Mouse (Mus musculus): ENCODE measurements around the gene Bhlhe40.

The Bhlhe40 gene

DNA sequence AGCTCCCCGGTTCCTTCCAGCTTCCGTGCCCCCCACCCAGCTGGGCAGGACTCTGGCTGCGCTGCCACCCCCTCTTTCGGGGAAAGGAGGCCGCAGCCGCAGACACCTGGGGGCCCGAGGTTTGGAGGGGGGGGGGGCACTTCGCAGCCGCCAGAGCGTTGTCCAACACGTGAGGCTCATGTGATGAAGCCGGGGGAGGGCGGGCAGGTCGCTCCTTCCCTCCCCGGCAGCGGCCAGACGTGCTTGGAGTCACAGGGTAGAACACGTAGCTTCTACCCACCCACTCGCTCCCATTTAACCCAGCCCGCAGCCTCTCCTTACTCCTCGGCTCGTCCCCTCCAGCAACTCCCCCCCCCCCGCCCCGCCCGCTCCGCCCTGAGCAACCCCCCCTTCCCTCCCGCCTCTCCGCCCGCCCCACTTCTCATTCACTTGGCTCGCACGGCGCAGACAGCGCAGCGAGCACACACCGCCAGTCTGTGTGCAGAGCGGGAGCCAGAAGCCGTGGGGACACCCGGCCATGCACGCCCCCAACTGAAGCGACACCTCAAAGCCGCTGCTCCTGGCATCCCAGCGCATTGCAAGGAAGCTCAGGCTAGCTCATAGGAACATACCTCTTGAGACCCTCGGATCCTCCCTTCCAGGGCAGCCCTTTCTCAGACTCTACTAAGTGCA is at the start of gene Bhlhe40:
TSS of gene Bhlhe40 (plus strand) at position 424 of the 672 bp plus-strand sequence.
- in situ Hi-C loops (cut with MboI; ENCODE audit: unreplicated experiment in 2 of 2), result loop anchor here (5.0 to 25.0 kb wide), 2 partner anchors 42 to 123 kb away; no protein-coding TSS in a partner anchor

DNA sequence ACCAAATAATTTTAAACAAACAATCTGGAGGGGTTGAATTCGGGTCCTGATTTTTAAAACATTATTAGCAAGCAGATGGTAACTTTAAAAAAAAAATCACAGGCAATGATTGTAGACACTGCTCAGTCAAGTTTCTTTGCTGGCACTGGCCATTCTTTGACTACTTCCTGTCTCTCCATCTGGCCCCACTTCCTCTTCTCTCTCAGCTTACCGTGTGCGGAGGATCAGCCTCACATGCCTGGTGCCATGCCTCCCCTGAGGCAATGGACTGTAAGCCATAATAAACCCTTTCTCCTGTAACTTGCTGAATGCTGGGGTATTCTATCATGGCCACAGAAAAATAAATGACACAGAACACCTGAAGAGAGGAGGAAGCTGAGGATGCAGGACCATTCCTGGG is 48.8 kb upstream of the Bhlhe40 start:
- in situ Hi-C loops (cut with MboI; ENCODE audit: unreplicated experiment in 2 of 2), result no loop called here

DNA sequence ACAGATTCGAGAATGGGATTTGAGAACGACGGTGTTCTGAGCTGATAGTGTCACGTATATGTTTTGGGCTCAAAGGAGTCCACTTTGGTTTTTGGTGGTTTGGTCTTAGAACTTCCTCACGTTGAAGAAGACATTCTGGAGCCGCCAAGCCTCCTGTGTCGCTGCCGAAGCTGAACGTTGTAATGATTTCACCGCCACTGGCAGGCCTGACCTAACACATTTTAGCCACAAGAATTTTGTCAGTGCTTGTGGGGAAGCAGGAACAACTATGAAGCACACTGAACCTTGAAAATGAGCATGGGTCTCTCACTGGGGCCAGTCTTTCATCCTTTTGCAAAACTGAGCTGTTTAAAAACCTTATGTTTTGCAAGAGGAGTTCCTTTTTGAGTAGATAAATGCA is 42.4 kb upstream of the Bhlhe40 start:
- in situ Hi-C loops (cut with MboI; ENCODE audit: unreplicated experiment in 2 of 2), result no loop called here

DNA sequence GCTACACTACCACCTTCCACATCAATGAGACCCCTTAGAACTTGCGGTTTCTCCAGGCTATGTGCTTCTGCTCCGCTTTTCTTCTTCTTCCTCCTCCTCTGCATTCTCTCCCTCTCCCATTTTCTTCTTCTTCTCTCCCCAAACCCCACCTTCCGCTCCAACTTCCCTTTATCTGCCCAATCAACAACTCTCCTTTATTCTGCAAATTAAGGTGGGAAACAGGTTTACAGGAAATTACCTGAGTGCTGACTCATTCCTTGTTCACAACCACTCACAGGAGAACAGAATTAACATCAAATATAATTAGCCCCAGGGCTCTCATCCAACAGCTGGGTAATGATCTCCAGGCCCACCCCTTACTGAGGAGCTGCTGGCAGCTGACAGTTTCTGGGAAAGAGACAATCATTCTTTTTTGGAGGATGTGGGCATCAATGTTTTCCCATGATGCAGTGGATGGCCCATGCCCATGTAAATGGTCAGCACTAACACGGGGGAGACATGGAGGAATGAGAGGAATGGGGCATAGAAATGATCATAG is 37.3 kb upstream of the Bhlhe40 start:
- in situ Hi-C loops (cut with MboI; ENCODE audit: unreplicated experiment in 2 of 2), result no loop called here

DNA sequence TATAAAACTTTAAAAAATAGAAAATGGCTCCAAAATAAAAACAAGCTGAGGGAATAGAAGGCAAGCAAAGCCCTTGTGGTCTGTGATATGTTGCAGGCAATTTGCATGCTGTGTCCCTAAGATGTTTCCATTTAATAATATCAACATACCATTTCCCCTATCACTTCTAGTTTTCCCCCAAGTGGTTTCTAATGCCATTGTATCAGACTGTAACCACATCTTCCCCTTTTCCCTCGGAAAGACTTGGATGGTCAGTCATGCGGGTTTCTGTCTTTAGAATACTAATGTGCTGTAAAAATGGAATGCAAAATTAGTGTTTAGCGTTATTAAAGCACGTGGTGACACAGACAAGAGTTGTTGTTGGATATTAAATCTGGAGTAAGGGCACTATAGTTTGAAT is 35.5 kb upstream of the Bhlhe40 start:
- in situ Hi-C loops (cut with MboI; ENCODE audit: unreplicated experiment in 2 of 2), result no loop called here

DNA sequence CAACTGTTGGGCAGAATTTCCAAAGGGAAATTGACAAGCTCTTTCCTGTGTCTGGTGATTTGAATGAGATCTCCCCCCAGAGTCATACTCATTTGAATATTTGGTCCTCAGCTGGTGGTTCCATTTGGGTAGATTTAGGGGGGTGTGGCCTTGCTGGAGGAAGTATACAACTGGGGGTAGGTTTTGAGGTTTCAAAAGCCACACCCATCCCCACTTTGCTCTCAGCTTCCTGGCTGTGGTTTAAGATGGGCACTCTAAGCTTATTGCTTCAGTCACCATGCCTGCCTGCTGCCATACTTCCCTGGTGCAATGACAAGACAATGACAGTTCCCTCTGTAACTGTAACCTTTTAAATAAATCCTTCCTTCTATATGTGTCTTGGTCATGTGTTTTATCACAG is 29.7 kb upstream of the Bhlhe40 start:
- in situ Hi-C loops (cut with MboI; ENCODE audit: unreplicated experiment in 2 of 2), result no loop called here

DNA sequence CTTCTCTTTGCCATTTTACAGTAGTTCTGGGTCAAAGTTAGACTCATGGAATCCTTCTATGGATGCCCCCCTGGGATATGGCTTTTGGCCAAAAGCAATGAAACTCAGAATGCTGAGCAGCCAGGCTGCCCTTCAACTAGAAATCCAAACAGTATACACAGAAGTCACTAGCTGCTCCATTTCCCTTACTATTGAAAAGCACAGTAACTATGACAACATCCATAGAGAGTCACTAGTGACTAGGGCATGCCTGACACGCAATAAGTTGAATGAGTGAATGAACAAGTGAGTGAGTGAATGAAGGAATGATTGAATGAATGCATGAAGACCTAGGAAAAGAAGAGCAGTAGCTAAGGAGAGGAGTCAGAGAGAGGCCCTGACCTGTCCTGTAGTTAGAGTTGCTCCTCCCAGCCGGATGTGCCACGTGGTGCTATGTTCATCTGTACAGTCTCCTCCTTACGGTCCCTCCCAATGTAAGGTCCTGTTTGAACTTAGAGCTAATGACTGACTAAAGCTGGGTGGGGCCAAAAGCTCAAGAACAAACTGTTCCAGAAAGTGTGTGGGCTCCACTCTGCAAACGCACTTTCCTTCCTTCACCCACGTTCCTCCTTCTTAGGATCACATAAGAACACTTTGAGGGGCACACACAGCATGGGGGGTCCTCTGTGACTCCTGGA is 22.1 kb upstream of the Bhlhe40 start:
- in situ Hi-C loops (cut with MboI; ENCODE audit: unreplicated experiment in 2 of 2), result no loop called here

DNA sequence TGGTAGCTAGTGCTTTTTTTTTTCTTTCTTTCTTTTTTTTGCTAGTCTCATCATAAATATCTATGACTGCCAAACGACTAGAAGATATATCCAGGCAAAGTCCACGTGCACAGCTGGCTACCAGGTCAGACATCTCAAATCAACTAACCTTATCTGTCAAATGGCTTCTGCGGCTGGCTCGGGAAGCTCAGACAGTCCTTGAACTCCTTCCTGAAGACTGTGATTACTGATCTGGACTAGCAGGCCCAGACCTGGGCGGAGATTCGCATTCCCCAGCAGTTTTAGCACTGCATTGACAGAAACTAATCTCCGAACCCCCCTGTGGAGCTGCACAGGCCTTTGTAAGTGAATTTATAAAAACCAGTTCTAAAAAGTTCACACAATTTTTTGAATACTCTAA is 18.4 kb upstream of the Bhlhe40 start:
- in situ Hi-C loops (cut with MboI; ENCODE audit: unreplicated experiment in 2 of 2), result no loop called here

DNA sequence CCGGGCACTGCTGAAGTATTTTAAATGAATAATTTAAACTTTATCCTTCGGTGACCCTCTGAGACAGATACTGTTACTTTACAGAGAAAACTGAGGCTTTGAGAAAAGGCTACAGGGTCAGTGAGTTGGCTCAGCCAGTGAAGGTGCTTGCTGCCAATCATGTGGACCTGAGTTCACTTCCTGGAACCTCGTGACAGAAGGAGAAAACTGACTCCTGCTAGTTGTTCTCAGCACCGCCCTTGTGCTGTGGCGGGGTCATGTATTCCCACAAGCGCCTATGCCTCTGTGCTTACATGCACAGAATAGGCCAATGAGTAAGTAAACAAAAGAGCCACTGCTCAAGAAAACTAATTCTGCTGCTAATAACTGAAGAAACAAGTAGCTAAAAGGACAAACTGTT is 17.4 kb upstream of the Bhlhe40 start:
- in situ Hi-C loops (cut with MboI; ENCODE audit: unreplicated experiment in 2 of 2), result no loop called here

DNA sequence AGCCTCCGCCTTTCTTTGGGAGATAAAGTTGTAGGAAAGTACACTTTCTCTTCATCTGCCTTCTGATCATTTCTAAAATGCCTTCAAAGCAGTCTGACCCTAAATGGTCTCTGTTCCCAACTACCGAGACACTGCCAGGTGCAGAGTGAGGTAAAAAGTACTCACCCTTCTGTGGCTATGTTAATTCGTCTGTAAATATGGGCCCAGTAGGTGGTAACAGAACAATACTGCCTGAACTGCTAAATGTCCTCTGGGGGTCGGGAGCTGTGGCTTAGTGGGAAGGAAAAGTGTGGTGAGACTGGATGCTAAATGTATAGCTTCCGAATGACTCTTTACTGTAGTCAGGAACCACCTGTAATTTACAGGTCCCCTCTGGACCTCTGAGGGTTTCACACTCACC is 16.1 kb upstream of the Bhlhe40 start:
- in situ Hi-C loops (cut with MboI; ENCODE audit: unreplicated experiment in 2 of 2), result no loop called here

DNA sequence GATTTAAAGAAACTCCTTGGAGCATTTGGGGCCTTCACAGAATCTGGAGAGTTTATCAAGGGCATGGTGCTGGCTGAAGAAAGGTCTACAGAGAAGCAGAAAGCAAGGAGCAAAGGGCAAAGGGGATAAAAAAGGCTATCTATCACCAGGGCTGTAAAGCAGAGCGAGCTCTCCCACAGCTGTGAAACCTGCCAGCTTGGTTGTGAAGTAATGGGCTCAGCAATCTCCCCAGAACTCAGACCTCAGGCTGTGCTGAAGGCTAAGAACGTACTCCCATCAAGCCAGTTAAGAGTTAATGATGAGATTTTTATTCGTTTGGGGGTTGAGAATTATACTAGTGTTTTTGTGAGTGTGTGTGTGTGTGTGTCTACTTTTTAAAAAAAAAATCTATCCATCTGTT is 13.3 kb upstream of the Bhlhe40 start:
- in situ Hi-C loops (cut with MboI; ENCODE audit: unreplicated experiment in 2 of 2), result no loop called here

DNA sequence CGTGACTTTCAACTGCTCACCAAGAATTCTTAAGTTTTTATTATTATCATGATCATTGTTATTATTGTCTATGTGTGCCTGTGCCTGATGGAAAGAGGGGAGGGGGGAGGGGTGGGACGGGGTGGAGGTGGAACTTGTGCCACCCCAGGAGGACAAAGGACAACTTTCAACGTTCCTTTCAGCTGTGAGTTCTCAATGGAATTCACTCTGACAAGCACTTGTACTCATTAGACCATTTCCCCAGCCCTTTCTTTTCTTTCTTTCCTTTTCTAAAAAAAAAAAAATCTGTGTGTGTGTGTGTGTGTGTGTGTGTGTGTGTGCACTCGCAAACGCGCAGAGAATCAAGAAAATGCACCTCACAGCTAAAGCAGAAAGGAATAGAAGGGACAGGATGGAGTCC is 12.4 kb upstream of the Bhlhe40 start:
- in situ Hi-C loops (cut with MboI; ENCODE audit: unreplicated experiment in 2 of 2), result no loop called here

DNA sequence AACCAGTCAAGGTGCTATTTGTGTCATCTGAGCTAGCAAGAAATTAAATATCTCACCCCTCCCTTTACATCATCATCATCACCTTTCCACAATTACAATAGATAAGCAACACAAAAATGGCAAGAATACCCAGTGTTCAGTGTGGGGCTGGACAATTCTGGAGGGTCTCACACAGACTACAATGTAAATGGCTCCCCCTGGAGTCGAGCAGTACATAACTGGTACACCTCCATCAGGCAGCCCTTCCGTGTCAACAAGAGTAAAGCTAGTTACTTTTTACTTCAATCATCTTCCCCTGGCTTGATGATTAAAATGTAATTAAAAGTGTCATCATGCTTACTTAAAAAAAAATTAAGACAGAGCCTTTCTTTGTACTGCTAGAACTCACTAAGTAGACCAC is 4.6 kb upstream of the Bhlhe40 start:
- in situ Hi-C loops (cut with MboI; ENCODE audit: unreplicated experiment in 2 of 2), result loop anchor here in 1 of 2 experiments (25.0 kb wide), 1 partner anchor 119 kb away; no protein-coding TSS in a partner anchor

DNA sequence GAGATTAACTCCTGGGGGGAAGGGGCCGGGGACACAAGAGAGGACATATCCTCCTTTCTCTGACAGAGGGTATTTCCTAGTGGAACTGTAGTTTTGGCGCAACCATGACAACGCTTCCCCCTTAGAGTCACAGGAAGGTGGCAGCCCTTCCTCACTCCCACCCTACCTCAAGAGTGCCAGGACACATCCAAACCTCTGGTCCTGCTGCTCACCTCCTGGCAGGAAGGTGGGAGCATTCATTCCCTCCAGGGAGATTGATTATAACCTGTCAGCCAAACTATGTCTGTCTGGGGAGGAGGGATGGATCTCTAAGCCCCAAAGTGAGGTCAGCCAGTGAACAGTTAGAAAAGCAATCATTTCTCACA is 2.4 kb upstream of the Bhlhe40 start:
- in situ Hi-C loops (cut with MboI; ENCODE audit: unreplicated experiment in 2 of 2), result loop anchor here in 1 of 2 experiments (25.0 kb wide), 1 partner anchor 121 kb away; no protein-coding TSS in a partner anchor

DNA sequence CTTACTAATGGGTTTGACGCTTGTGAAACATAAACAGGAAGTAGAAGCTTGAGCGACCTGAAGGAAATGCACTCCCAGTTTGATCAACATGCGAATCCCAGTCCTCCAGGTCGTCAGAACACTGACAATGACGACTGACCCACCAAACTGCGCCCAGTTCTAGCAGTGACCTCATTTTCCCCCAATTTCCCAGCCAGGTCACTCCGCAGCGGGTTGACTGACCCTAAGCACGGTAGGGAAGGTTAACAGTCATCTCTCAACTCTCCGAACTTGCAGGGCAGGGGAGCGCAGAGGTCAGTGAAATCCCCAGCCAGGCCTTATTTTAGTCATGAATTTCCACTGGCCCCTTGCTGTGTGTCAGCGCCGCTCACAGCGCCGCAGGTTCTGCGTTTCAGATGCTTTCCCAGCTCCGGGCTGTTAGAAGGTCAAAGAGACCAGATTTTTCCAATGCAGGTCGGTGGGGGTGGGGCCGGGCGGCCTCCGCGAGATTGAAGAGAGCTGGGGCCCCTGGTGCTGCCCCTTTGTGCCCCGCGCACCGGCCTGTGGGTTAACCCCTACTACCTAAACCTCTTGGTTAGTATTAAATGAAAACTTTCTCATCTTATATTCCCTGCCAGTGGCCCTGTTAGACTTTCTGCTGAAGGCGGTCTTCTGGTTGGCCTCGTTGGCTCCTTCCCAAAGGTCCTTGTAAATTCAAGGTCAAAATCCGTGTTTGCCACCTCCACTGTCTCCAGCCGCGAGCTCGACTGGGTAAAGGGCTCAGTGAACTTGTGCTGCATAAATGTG is 1.8 kb upstream of the Bhlhe40 start:
- in situ Hi-C loops (cut with MboI; ENCODE audit: unreplicated experiment in 2 of 2), result loop anchor here in 1 of 2 experiments (25.0 kb wide), 1 partner anchor 121 kb away; no protein-coding TSS in a partner anchor

DNA sequence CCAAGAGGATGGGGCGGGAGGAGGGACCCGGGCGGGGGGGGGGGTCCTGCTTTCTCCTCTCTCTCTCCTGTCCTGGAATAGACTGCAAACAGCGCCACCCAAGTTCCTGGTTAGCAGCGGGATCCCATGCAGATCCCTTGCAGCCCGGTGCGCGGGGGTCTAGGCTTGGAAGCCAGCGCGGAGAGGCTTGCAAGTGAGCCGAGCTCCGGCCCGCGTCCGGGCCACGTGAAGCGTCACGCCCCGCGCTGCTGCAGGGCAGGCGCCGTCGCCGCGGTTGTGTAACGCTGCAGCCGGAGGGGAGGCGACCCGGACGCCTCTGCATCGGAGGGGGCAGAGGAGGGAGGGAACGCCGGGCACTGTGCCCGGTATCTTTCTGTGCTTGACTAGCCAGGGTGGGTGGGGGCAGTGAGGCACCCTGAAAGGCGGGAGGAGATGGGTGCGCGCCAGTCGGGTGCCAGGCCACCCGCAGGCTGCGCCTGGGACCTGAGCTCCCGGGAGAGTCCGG is 1.2 kb upstream of the Bhlhe40 start:
- in situ Hi-C loops (cut with MboI; ENCODE audit: unreplicated experiment in 2 of 2), result loop anchor here in 1 of 2 experiments (25.0 kb wide), 1 partner anchor 122 kb away; no protein-coding TSS in a partner anchor

DNA sequence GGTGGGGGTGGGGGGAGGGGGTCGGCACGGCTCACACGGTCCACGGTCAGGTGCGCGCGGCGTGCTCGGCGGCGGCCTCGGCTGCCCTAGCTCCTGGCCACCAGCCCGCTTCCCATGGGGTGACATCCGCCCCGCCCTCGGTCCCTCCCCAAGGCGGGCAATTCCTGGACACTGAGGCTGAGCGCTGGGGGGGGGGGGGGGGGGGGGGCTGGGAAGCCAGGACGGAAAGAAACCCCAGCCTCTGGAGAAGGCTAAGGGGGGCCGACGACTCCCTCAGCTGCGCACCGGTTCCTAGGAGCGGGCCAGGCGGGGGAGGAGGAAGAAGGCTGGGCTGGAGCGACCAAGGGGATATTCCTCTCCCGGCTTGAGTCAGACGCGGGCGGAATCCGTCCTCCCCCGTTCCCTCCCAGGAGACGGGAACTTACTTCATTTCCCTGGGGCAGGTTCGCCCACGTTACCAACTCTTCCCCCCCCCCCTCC is 663 bp upstream of the Bhlhe40 start:
- in situ Hi-C loops (cut with MboI; ENCODE audit: unreplicated experiment in 2 of 2), result loop anchor here (5.0 to 25.0 kb wide), 2 partner anchors 43 to 122 kb away; no protein-coding TSS in a partner anchor

DNA sequence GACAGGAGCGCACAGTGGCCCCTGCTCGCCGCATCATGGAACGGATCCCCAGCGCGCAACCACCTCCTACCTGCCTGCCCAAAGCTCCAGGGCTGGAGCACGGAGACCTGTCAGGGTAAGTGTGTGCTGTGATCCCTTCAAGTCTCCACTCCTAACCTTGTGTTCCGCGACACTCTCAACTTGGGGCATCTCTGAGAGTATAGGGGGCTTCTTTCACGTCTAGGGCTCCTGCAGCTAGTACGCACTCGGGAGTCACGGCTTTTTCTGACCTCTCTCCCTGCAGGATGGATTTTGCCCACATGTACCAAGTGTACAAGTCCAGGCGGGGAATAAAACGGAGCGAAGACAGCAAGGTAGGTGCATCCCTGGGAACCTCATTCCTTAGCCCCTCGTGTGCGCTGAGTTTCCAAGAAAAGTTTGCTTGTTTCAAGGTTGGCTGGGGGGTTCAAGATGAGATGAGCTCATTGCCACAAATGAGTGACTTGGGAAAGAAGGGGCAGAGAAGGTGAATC is 505 bp downstream of the Bhlhe40 start:
- in situ Hi-C loops (cut with MboI; ENCODE audit: unreplicated experiment in 2 of 2), result loop anchor here (5.0 to 25.0 kb wide), 2 partner anchors 41 to 124 kb away; no protein-coding TSS in a partner anchor

DNA sequence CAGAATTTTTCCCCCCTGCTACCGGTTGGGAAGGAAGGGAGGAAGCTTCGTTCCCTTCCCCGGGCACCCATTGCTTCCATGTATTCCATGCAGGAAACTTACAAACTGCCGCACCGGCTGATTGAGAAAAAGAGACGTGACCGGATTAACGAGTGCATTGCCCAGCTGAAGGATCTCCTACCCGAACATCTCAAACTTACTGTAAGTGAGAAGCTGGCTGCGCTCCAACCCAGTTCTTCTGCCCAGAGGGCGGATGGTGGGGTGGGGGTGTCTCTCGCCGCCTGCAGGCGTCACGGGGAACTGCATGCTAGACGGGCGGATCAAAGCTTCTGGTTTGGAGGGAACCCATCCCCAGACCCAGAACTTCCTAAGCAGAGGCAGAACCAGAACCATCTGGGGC is 983 bp downstream of the Bhlhe40 start:
- in situ Hi-C loops (cut with MboI; ENCODE audit: unreplicated experiment in 2 of 2), result loop anchor here (5.0 to 25.0 kb wide), 2 partner anchors 41 to 124 kb away; no protein-coding TSS in a partner anchor

DNA sequence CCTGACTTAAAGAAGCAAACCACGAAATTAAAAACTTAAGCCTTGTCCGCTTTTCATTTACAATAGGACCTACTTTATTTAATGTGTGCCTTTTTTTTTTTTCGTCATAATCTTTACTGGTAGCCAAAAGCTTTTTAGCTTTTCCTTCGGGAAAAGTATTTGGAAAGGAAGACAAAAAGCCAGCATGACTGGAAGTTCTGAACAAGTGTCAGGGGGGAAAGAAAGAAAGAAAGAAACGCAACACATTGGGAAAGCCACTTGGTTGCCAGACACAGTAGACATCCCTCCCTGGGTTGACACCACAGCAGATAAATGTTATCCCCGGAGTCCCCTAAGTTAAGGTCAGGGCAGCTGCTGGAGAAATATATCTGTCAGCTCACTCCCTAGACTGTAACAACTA is 1.5 kb downstream of the Bhlhe40 start:
- in situ Hi-C loops (cut with MboI; ENCODE audit: unreplicated experiment in 2 of 2), result loop anchor here (5.0 to 25.0 kb wide), 2 partner anchors 40 to 125 kb away; no protein-coding TSS in a partner anchor

Data from v-Abl transformed pro-B cells (cell line).